Mouse (Mus musculus): ENCODE data around the gene Lamb1. TPM values are rescaled to one million over a fixed set of nuclear protein-coding genes. Genes with fewer than 3 reads are reported as not detected.
A peak's percentile ranks its signal among the peaks of the same experiment; 100 is the strongest.

The Lamb1 gene
- polyA plus RNA-seq, 1 experiment from 2014 or later: 27.9 TPM

DNA sequence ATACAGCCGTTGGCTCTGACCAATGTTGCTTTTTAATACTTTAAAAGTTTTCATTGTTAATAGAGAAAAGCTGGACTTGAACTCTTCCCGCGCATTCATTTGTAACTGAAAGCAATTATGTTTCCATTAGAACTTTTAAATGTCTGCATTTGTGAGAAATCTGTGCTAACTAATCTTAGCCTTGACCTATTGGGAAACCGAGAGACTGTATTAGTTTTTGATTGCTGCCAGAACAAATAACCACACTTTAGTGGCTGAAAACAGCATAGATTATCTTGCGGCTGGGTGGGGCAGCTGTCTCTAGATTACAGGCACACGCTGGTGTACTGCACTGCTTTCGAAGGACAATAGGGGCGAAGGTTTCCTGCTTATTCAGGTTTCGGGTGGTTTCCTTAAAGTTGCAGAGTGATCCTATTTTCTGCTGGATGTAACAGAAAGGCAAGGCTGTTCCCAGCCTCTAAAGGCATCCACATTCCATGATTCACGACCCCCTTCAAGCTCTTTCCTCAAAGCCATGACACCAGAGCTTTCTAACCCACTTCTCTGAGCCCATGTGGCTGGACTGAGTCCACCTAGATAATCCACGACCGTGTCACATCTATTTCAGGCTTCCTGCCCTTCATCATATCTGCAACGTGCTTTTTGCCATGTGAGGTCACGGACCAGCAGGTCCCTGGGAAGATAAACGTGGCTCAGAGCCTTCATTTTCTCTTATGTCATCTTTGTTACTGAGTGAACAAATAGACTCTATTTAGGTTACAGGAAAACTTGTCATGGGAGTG lies 28.5 kb downstream of the Lamb1 start:
- Histone ChIP-seq H3K27me3 (no peaks in the 10 kb centered on the region), H3K4me3 (no peak overlapping the region), H3K4me1 (replicated peaks) (peaks cover 5% of the 10 kb centered on the region; the same call in 1 of the 2 replicates), H3K36me3 (0 out of 2 replicates have a peak, but pooled peaks cover 6% of the 10 kb centered on the region), H3K4me2 (no peak overlapping the region), H3K27ac (replicated peaks) (no peak overlapping the region), H3K9ac (no peak overlapping the region), H3K9me3 (no peaks in the 10 kb centered on the region)
- WGBS: 80% methylated on average over 15 of the region's 15 CpGs
- no peak for ATAC-seq (ENCODE audit: low read depth)

DNA sequence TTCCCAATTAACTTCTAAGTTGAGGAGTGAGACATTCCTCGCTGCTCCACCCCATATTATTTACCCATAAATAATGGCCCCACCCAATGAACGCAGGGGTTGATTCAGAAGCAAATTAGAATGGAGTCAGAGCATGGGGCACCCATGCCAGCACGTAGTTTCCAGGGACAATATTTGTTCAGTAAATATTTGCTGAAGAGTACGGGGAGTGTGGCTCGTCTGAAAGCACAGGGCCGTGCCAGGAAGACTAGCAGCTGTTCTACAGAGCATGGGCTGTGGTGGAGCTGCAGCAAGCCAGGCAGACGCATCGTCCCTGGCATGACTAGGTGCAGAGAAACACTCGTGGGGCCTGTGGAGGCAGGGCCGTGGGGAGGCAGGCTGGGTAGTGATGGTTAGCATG lies 29.5 kb downstream of the Lamb1 start:
- Histone ChIP-seq H3K9ac (no peak overlapping the region), H3K27me3 (no peaks in the 10 kb centered on the region), H3K9me3 (no peaks in the 10 kb centered on the region), H3K4me2 (no peak overlapping the region), H3K4me3 (no peak overlapping the region), H3K36me3 (0 out of 2 replicates have a peak, but pooled peaks cover under 1% of the 10 kb centered on the region), H3K27ac (replicated peaks) (no peak overlapping the region), H3K4me1 (replicated peaks) (peaks cover 5% of the 10 kb centered on the region; the same call in 1 of the 2 replicates)
- ATAC-seq (ENCODE audit: low read depth): no peak
- 64% methylated on average over 10 of the region's 10 CpGs for whole genome bisulfite sequencing

DNA sequence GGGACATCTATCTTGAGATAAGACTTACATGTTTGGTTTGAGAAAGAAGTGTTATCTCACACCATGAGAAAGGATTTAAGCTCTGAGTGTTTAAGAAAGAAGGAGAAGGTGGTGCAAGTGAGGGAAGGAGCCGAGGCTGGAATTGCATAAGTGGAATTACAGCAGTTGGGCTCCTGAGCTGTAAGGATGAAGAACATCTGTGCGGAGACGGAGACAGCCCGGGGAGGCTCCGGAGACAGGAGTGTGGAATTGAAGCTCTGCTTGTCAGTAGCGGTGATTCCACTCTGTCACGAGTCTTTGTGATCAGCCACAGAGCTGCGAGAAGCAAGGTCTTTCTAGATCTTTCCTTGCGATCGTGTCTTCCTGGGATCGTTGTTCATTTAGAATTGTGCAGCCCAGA lies 30.0 kb downstream of the Lamb1 start:
- Histone ChIP-seq H3K4me3 (no peak overlapping the region), H3K9ac (no peak overlapping the region), H3K27me3 (no peaks in the 10 kb centered on the region), H3K4me2 (no peak overlapping the region), H3K27ac (replicated peaks) (no peak overlapping the region), H3K4me1 (replicated peaks) (peaks cover 5% of the 10 kb centered on the region; the same call in 1 of the 2 replicates), H3K9me3 (no peaks in the 10 kb centered on the region), H3K36me3 (no peaks in the 10 kb centered on the region)
- ATAC-seq (ENCODE audit: low read depth): no peak
- WGBS: 86% methylated on average over 11 of the region's 11 CpGs

DNA sequence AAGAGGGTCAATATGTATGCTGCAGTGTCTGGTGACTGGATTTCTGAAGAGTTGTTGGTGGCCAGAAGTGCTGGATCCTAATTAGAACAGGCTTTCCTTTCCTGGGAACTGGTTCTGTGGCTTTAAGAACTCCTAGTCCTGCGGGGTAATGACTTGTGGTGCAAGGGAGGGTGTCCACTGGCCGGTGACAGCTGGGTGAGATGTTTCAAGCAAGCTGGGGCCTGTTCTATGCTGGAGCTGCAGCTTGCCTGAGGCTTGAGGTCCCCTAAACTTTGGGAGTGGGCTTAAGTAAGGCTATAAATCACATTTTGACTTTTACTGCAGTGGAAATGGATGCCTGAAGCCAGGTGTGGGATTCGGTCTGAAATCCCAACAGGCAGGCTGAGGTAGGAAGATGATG lies 30.5 kb downstream of the Lamb1 start:
- Histone ChIP-seq H3K27ac (replicated peaks) (no peak overlapping the region), H3K9me3 (no peaks in the 10 kb centered on the region), H3K36me3 (no peaks in the 10 kb centered on the region), H3K27me3 (no peaks in the 10 kb centered on the region), H3K4me3 (no peak overlapping the region), H3K4me1 (replicated peaks) (peaks cover 5% of the 10 kb centered on the region; the same call in 1 of the 2 replicates), H3K4me2 (no peak overlapping the region), H3K9ac (no peak overlapping the region)
- 42% methylated on average over 3 of the region's 3 CpGs for WGBS
- ATAC-seq (ENCODE audit: low read depth): no peak

DNA sequence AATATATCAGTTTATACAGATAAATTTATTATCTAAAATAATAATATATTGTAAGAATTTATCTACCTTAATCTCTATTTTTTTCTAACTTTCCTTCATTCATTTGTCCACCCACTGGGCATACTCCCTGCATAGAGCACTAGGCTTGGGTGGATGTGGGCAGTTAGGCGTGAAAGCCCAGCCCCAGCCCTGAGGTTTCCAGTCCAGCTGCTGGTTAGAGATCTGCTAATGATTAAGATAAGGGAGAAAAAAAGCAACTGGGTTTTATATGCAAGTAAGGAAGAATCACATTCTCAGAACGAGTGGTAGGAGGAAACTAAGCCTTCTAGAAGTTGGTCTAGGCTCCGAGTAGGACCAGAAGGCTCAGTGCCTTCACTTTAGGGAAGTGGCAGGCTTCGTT lies 31.1 kb downstream of the Lamb1 start:
- no peak overlapping the region for H3K4me3 ChIP-seq
- H3K4me1 ChIP-seq (replicated peaks): peaks cover 5% of the 10 kb centered on the region; the same call in 1 of the 2 replicates
- no peaks in the 10 kb centered on the region for H3K9me3 ChIP-seq
- H3K36me3 ChIP-seq: no peaks in the 10 kb centered on the region
- H3K27me3 ChIP-seq: no peaks in the 10 kb centered on the region
- no peak overlapping the region for H3K27ac ChIP-seq (replicated peaks)
- H3K4me2 ChIP-seq: no peak overlapping the region
- H3K9ac ChIP-seq: no peak overlapping the region
- WGBS: 83% methylated on average over 4 of the region's 4 CpGs
- ATAC-seq (ENCODE audit: low read depth): no peak

DNA sequence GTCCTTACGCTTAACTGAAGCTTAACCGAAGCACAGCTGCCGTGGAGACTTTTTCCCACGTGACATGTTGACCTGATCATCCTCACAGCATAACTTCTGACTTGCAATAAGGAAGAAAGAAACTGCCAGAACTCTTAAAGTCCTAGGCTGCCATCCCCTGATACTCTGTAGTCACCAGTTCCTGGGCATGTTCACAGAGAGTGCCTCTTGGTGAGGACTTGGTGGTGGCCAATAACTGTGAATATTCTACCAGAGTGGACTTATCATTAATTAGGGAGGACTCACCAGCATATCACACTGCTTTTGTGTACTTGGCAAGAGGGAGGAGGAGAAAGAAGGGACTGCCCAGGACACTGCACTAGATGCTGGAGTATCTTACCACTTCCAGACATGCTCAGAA lies 33.1 kb downstream of the Lamb1 start:
- WGBS: 95% methylated on average over 4 of the region's 4 CpGs

DNA sequence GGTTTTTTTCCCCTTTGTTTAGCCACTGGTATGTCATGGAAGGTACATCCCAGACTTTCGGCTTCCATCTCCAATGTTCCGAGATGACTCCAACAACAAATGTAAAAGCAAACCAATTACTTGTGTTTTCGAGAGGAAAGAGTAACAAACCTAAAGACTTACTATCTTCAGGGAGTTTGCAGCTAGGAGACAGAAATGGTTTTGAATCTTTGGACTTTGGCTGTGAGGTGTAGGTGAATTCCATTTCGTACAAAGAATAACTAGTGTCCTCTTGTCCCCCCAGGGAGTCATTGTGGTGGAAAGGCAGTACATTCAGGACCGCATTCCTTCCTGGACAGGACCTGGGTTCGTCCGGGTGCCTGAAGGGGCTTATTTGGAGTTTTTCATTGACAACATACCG lies 33.5 kb downstream of the Lamb1 start:
- ATAC-seq (ENCODE audit: low read depth): no peak
- 87% methylated on average over 8 of the region's 8 CpGs for WGBS
- no peaks in the 10 kb centered on the region for H3K9me3 ChIP-seq

More for the DNA sequence above, 33.1 kb downstream of the Lamb1 start:
- Histone ChIP-seq H3K27ac (replicated peaks) (no peak overlapping the region), H3K4me3 (no peak overlapping the region), H3K9ac (no peak overlapping the region), H3K9me3 (no peaks in the 10 kb centered on the region), H3K4me2 (no peak overlapping the region), H3K27me3 (no peaks in the 10 kb centered on the region), H3K36me3 (no peaks in the 10 kb centered on the region), H3K4me1 (replicated peaks) (peaks cover 13% of the 10 kb centered on the region)
- ATAC-seq (ENCODE audit: low read depth): no peak

DNA sequence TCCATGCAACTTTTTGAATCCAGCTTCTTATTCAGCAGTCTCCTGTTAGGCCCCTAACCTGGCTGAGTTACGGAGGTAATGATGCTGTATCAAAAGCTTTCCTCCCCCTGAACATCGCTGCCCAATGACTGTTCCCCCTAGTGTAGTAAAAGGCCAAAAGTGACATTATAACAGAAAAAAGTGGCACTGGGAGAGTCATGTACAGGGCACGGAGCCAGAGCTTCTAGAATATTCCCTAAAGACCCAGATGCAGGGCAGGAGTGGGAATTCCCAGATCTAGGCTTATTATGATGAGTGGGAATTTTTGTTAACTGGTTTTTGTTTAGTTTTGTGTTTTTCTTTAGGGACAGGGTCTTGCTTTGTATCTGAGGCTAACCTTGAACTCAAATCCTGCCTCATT lies 34.1 kb downstream of the Lamb1 start:
- no peak overlapping the region for H3K4me3 ChIP-seq
- peaks cover 13% of the 10 kb centered on the region for H3K4me1 ChIP-seq (replicated peaks)
- H3K4me2 ChIP-seq: no peak overlapping the region
- H3K27ac ChIP-seq (replicated peaks): no peak overlapping the region
- no peaks in the 10 kb centered on the region for H3K36me3 ChIP-seq
- no peaks in the 10 kb centered on the region for H3K27me3 ChIP-seq
- no peak for ATAC-seq (ENCODE audit: low read depth)
- H3K9ac ChIP-seq: no peak overlapping the region
- WGBS: 88% methylated on average over 3 of the region's 3 CpGs
- H3K9me3 ChIP-seq: no peaks in the 10 kb centered on the region

More for the DNA sequence above, 33.5 kb downstream of the Lamb1 start:
- peaks cover 13% of the 10 kb centered on the region for H3K4me1 ChIP-seq (replicated peaks)
- H3K36me3 ChIP-seq: no peaks in the 10 kb centered on the region
- no peaks in the 10 kb centered on the region for H3K27me3 ChIP-seq
- no peak overlapping the region for H3K4me2 ChIP-seq
- no peak overlapping the region for H3K27ac ChIP-seq (replicated peaks)
- no peak overlapping the region for H3K9ac ChIP-seq
- H3K4me3 ChIP-seq: no peak overlapping the region

DNA sequence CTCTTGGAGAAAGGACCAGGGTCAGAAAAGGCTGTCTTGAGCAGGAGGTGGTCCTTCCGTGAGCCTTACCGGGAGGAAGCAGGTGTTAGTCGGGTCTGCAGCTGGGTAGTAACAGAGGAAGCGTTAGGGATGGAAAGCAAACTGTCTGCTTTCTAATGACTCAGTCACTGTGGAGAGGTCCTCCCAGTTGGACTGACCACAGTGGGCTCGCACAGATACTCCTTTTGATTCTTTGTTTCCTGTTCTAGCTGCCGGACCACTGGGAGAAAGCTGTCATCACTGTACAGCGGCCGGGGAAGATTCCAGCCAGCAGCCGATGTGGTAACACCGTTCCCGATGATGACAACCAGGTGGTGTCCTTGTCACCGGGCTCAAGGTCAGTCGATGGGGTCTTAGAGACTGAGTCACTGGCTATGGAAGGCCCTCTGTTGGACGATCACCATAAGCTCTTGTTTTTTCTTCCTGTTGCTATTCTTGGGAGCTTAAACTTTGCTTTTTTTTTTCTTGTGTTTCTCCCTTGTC lies 34.7 kb downstream of the Lamb1 start:
- Histone ChIP-seq H3K36me3 (no peaks in the 10 kb centered on the region), H3K9me3 (no peaks in the 10 kb centered on the region), H3K9ac (no peak overlapping the region), H3K4me1 (replicated peaks) (peaks cover 13% of the 10 kb centered on the region), H3K27me3 (no peaks in the 10 kb centered on the region), H3K27ac (replicated peaks) (no peak overlapping the region), H3K4me2 (no peak overlapping the region), H3K4me3 (no peak overlapping the region)
- no peak for ATAC-seq (ENCODE audit: low read depth)
- 87% methylated on average over 14 of the region's 14 CpGs for WGBS

DNA sequence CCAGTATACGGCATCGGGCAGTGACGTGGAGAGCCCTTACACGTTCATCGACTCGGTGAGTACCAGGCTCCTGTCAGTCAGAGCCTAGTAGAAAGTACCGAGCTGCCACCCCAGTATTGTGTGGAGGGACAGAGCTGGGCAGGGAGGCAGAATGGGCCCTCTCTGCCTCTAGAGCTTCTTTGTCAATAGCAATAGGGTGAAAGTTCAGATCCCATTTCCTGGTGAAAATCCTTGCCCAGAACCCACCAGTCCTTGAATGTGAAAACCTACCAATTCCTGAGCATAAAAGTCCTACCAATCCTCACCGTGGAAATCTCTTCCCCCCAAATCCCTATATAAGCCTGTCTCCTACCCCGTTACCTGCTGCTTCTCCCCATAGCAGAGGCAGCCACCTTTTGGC lies 35.2 kb downstream of the Lamb1 start:
- WGBS: 91% methylated on average over 9 of the region's 9 CpGs
- Histone ChIP-seq H3K27ac (replicated peaks) (no peak overlapping the region), H3K9me3 (no peaks in the 10 kb centered on the region), H3K4me1 (replicated peaks) (peaks cover 12% of the 10 kb centered on the region), H3K36me3 (no peaks in the 10 kb centered on the region), H3K9ac (no peak overlapping the region), H3K4me2 (no peak overlapping the region), H3K27me3 (no peaks in the 10 kb centered on the region), H3K4me3 (no peak overlapping the region)
- no peak for ATAC-seq (ENCODE audit: low read depth)

DNA sequence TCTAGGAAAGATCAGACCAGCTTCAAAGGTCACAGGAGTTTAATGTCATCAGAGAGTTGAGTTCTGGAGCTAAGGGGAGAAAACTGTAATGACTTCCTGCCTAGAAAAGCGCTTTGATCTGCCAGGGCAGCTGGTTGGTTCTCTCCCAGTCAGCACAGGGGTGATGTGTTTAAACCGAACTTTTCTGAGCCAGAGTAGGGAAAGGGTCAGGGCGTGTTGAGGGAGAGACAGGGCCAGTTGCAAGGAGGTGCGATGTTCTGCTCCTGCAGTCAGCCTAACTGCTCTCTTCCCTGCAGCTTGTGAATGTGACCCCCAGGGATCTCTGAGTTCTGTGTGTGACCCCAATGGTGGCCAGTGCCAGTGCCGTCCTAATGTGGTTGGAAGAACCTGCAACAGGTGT lies 37.2 kb downstream of the Lamb1 start:
- Histone ChIP-seq H3K36me3 (no peaks in the 10 kb centered on the region), H3K4me1 (replicated peaks) (peaks cover 8% of the 10 kb centered on the region; the same call in 1 of the 2 replicates), H3K4me2 (no peak overlapping the region), H3K9ac (no peak overlapping the region), H3K27ac (replicated peaks) (no peak overlapping the region), H3K27me3 (no peaks in the 10 kb centered on the region), H3K4me3 (no peak overlapping the region), H3K9me3 (no peaks in the 10 kb centered on the region)
- ATAC-seq (ENCODE audit: low read depth): peak; percentile 36; the same call in 1 of the 2 replicates
- 74% methylated on average over 5 of the region's 5 CpGs for whole genome bisulfite sequencing

DNA sequence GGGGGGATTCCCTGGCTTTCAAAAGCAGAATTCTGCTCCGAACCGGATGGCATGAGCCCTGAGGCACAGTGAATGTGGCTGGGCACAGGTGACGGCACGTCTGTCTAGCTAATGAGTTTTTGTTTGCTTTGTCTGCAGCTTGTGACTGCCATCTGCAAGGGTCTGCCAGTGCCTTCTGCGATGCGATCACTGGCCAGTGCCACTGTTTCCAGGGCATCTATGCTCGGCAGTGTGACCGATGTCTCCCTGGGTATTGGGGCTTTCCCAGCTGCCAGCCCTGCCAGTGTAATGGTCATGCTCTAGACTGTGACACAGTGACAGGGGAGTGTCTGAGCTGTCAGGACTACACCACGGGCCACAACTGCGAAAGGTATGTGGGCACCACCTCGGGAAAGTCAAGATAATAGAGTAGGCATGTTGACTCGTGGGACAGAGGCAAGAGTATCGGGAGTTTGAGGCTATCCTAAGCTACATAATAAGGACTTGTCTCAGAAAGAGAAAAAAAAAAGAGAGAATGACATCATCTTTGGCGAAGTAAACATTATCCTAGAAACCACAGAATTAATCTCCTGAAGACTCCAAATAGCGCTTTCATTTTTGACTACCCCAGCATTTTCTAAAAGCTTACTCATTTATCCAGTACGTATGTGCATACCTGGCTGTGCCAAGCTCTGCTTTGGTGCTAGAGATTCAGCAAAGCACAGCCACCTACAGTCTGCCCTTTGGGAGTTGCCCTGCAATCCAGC lies 37.9 kb downstream of the Lamb1 start:
- peak; percentile 69; the same call in 1 of the 2 replicates for ATAC-seq (ENCODE audit: low read depth)
- no peaks in the 10 kb centered on the region for H3K27me3 ChIP-seq
- no peaks in the 10 kb centered on the region for H3K36me3 ChIP-seq
- peaks cover 8% of the 10 kb centered on the region; the same call in 1 of the 2 replicates for H3K4me1 ChIP-seq (replicated peaks)
- no peak overlapping the region for H3K4me2 ChIP-seq
- no peak overlapping the region for H3K4me3 ChIP-seq
- 70% methylated on average over 16 of the region's 16 CpGs for WGBS
- no peak overlapping the region for H3K27ac ChIP-seq (replicated peaks)
- H3K9ac ChIP-seq: no peak overlapping the region
- H3K9me3 ChIP-seq: no peaks in the 10 kb centered on the region

All from neural tube, embryonic 13.5 days (tissue).